10 mouse cellular contexts compared by ENCODE assay signal in the genomic region with DNA sequence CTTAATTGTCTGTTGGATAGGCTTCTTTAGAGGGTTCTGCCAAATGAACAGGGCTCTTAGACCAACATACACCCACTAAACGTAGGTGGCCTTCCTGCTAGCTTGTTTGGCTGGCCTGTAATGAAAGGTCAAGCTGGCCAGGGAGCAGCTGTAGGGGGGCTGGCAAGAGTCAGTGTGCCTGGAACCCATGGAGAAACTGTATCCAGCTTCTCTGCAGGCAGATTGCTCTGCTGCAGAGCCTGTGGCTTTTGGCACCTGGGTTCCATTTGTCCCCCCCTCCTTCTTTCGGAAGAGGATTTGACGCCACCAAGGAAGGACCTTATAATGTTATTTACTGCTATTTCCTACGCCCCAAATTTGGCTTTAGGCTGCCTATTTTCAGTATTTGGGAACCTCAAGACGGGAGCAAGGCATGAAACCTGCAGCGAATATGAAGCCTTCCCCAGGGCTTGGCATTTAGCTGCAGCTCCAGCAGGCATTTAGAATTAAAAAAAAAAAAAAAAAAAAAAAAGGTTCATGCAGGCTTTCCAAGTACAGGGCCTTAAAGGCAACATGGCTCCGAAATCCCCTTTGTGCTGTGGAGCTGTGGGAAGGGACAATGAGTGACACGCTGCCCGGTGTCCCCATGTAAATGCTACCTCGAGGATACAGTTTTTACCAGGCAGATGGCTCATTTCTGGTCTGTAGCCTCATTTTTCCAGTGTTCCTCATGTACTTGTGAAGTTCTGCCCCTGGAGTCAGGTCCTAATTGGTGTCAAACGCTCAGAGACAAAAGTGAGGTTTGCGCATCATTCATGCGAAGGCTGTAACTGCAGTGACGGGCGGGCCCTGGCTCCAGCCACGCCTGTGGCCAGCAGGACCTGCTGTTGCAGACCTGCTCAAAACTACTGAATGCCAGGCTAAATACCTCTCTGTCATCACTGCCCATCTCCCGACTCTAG.
A peak's percentile ranks its signal among the peaks of the same experiment; 100 is the strongest.
DNase-seq lines count a peak whose midpoint lies in the region; ATAC-seq and TF ChIP-seq lines count a peak whose summit lies in the region.
"Had no signal": no experiment of that assay in that cellular context is flagged by ENCODE, and none has a peak within 500 bp of the region (broad histone marks: within the 10 kb centered on the region; RNA-seq: fewer than 3 reads in every experiment).

No protein-coding gene starts in this region.

- no peaks in the 10 kb centered on the region for H3K36me3 ChIP-seq in heart, embryonic 11.5 days (ENCODE audit: control insufficient read depth, insufficient read depth, low read length)
- H3K36me3 ChIP-seq in stomach, embryonic 15.5 days = no peaks in the 10 kb centered on the region
- H3K36me3 ChIP-seq in stomach, postnatal 0 days (ENCODE audit: control insufficient read depth, insufficient read depth, low read length) = no peaks in the 10 kb centered on the region
- no peaks in the 10 kb centered on the region for H3K36me3 ChIP-seq in hindbrain, postnatal 0 days (ENCODE audit: insufficient read depth, low read length)
- H3K36me3 ChIP-seq in stomach, embryonic 16.5 days (ENCODE audit: control insufficient read depth, insufficient read depth, low read length) = no peaks in the 10 kb centered on the region

- no peak overlapping the region for H3K4me2 ChIP-seq in heart, embryonic 11.5 days
- H3K4me2 ChIP-seq in stomach, embryonic 15.5 days = no peak overlapping the region
- no peak overlapping the region for H3K4me2 ChIP-seq in stomach, postnatal 0 days (replicated peaks; ENCODE audit: low read depth)
- no peak overlapping the region; the same call in 1 of the 2 replicates for H3K4me2 ChIP-seq in hindbrain, postnatal 0 days (ENCODE audit: low read depth, low read length)
- H3K4me2 ChIP-seq in stomach, embryonic 16.5 days (ENCODE audit: low read depth, low read length) = no peak overlapping the region

- ATAC-seq in heart, embryonic 11.5 days (replicated peaks; ENCODE audit: insufficient number of reproducible peaks, low FRiP score, low TSS enrichment) = no peak
- no peak for ATAC-seq in stomach, embryonic 15.5 days (ENCODE audit: insufficient read depth, low FRiP score, low read depth)
- no peak for ATAC-seq in stomach, postnatal 0 days (ENCODE audit: low FRiP score, low TSS enrichment)
- ATAC-seq in hindbrain, postnatal 0 days = peak; percentile 43
- no peak for ATAC-seq in stomach, embryonic 16.5 days (ENCODE audit: insufficient read depth, low FRiP score)

- H3K9me3 ChIP-seq in heart, embryonic 11.5 days (replicated peaks; ENCODE audit: control insufficient read depth, low read length) = no peaks in the 10 kb centered on the region
- H3K9me3 ChIP-seq in stomach, embryonic 15.5 days = no peaks in the 10 kb centered on the region
- no peaks in the 10 kb centered on the region for H3K9me3 ChIP-seq in stomach, postnatal 0 days (ENCODE audit: control insufficient read depth, low read length)
- H3K9me3 ChIP-seq in hindbrain, postnatal 0 days (ENCODE audit: low read length) = no peaks in the 10 kb centered on the region
- no peaks in the 10 kb centered on the region for H3K9me3 ChIP-seq in stomach, embryonic 16.5 days (replicated peaks; ENCODE audit: control insufficient read depth, low read length)

- H3K9ac ChIP-seq in heart, embryonic 11.5 days (ENCODE audit: low read depth, low read length) = peak overlapping the region; percentile 58
- H3K9ac ChIP-seq in stomach, embryonic 15.5 days = no peak overlapping the region
- H3K9ac ChIP-seq in stomach, postnatal 0 days (ENCODE audit: low read length) = no peak overlapping the region
- H3K9ac ChIP-seq in hindbrain, postnatal 0 days (replicated peaks; ENCODE audit: low read length) = 0 out of 2 replicates have a peak overlapping the region, but pooled peaks have one; percentile 13
- H3K9ac ChIP-seq in stomach, embryonic 16.5 days (ENCODE audit: low read length) = no peak overlapping the region

- DNase-seq in heart, postnatal 10 days = no peak
- no peak for DNase-seq in stomach, postnatal 0 days (ENCODE audit: low spot score)
- DNase-seq in hindbrain, postnatal 0 days (ENCODE audit: low spot score) = peak; percentile 56
- no peak for DNase-seq in right cerebral cortex, postnatal 4 days
- no peak for DNase-seq in thymus, postnatal 14 days
- DNase-seq: layer of hippocampus, adult 9-11 months had no signal

- H3K4me1 ChIP-seq in heart, embryonic 11.5 days (ENCODE audit: control insufficient read depth, insufficient read depth, low read length) = peaks cover 41% of the 10 kb centered on the region
- peaks cover 16% of the 10 kb centered on the region for H3K4me1 ChIP-seq in stomach, embryonic 15.5 days
- no peaks in the 10 kb centered on the region; the same call in 1 of the 2 replicates for H3K4me1 ChIP-seq in stomach, postnatal 0 days (replicated peaks; ENCODE audit: control insufficient read depth, insufficient read depth)
- H3K4me1 ChIP-seq in hindbrain, postnatal 0 days (ENCODE audit: insufficient read depth, low read length) = peaks cover 26% of the 10 kb centered on the region
- H3K4me1 ChIP-seq in stomach, embryonic 16.5 days (ENCODE audit: control insufficient read depth, insufficient read depth, low read length) = peaks cover 17% of the 10 kb centered on the region

- no peak overlapping the region for H3K4me3 ChIP-seq in heart, embryonic 11.5 days (ENCODE audit: low read depth, low read length)
- no peak overlapping the region for H3K4me3 ChIP-seq in stomach, embryonic 15.5 days (replicated peaks)
- no peak overlapping the region for H3K4me3 ChIP-seq in stomach, postnatal 0 days (ENCODE audit: low read depth, low read length)
- H3K4me3 ChIP-seq in hindbrain, postnatal 0 days (ENCODE audit: low read length) = no peak overlapping the region
- H3K4me3 ChIP-seq in stomach, embryonic 16.5 days (replicated peaks; ENCODE audit: low read length) = no peak overlapping the region
- H3K4me3 ChIP-seq: myocyte had no signal

- no peak for TF ChIP-seq EP300 in stomach, postnatal 0 days (optimal IDR thresholded peaks at IDR 0.05)

- intact Hi-C loops in heart, postnatal 10 days (cut with DNase I) = no loop called here

- no peaks in the 10 kb centered on the region for H3K27me3 ChIP-seq in heart, embryonic 11.5 days (ENCODE audit: control insufficient read depth, insufficient read depth, low read length)
- H3K27me3 ChIP-seq in stomach, embryonic 15.5 days (replicated peaks) = no peaks in the 10 kb centered on the region
- no peaks in the 10 kb centered on the region for H3K27me3 ChIP-seq in stomach, postnatal 0 days (ENCODE audit: control insufficient read depth, insufficient read depth, low read length)
- H3K27me3 ChIP-seq in hindbrain, postnatal 0 days (ENCODE audit: insufficient read depth, low read length) = no peaks in the 10 kb centered on the region
- no peaks in the 10 kb centered on the region for H3K27me3 ChIP-seq in stomach, embryonic 16.5 days (ENCODE audit: control insufficient read depth, insufficient read depth, low read length)

- TF ChIP-seq CTCF in stomach, postnatal 0 days (IDR thresholded peaks at IDR 0.05; ENCODE audit: low read depth) = no peak
- no peak for TF ChIP-seq CTCF in hindbrain, postnatal 0 days (IDR thresholded peaks at IDR 0.05; ENCODE audit: low read depth)

- H3K27ac ChIP-seq in heart, embryonic 11.5 days (ENCODE audit: low read depth, low read length) = peak overlapping the region; percentile 92
- peak overlapping the region; percentile 81 for H3K27ac ChIP-seq in stomach, embryonic 15.5 days
- H3K27ac ChIP-seq in stomach, postnatal 0 days (replicated peaks) = no peak overlapping the region
- H3K27ac ChIP-seq in hindbrain, postnatal 0 days = peak overlapping the region; percentile 77
- H3K27ac ChIP-seq in stomach, embryonic 16.5 days (ENCODE audit: low read length) = peak overlapping the region; percentile 61; the same call in 1 of the 2 replicates

- 65% methylated on average over 17 of the region's 17 CpGs for WGBS in heart, embryonic 11.5 days (ENCODE audit: insufficient replicate concordance)
- WGBS in stomach, embryonic 15.5 days = 80% methylated on average over 17 of the region's 17 CpGs
- 85% methylated on average over 17 of the region's 17 CpGs for WGBS in stomach, postnatal 0 days
- 48% methylated on average over 17 of the region's 17 CpGs for WGBS in hindbrain, postnatal 0 days
- WGBS in stomach, embryonic 16.5 days = 82% methylated on average over 17 of the region's 17 CpGs

Comparison
In these comparisons a context has a peak if more than half of its experiments do, and no peak if none do; other contexts are left out.
1. H3K9ac ChIP-seq: peak in heart, embryonic 11.5 days (single experiment) and hindbrain, postnatal 0 days (single experiment); none in stomach, embryonic 15.5 days (single experiment), stomach, postnatal 0 days (single experiment) and stomach, embryonic 16.5 days (single experiment).